ENCODE assay signal across 13 mouse cellular contexts in genomic region chr7:117555735-117556134, GRCm38 (mm10).
DNase-seq lines count a peak whose midpoint lies in the region; ATAC-seq and TF ChIP-seq lines count a peak whose summit lies in the region.
"Had no signal": no experiment of that assay in that cellular context is flagged by ENCODE, and none has a peak within 500 bp of the region (broad histone marks: within the 10 kb centered on the region; RNA-seq: fewer than 3 reads in every experiment).

No protein-coding gene starts in this region.

- DNase-seq in forebrain, embryonic 14.5 days (ENCODE audit: low spot score) = peak; percentile 79
- no peak for DNase-seq in forebrain, embryonic 11.5 days (ENCODE audit: low spot score)
- no peak for DNase-seq in kidney, adult 11 months
- peak; percentile 76 for DNase-seq in MEL (ENCODE audit: low read depth, low spot score)
- no peak for DNase-seq in spleen, postnatal 4 days (ENCODE audit: low spot score in 2 of 2)
- DNase-seq in right cerebral cortex, adult 18-20 months = no peak
- DNase-seq: cerebellum, postnatal 25 days; heart, postnatal 10 days; thymus, adult 2 months had no signal

- no peak overlapping the region for H3K27ac ChIP-seq in forebrain, embryonic 14.5 days (ENCODE audit: low read depth, low read length)
- H3K27ac ChIP-seq in forebrain, embryonic 11.5 days (ENCODE audit: low read depth, low read length) = no peak overlapping the region
- no peak overlapping the region; the same call in 1 of the 2 replicates for H3K27ac ChIP-seq in kidney, embryonic 14.5 days (ENCODE audit: low read depth, low read length)
- H3K27ac ChIP-seq in MEL (ENCODE audit: control insufficient read depth, low read depth, low read length) = no peak overlapping the region
- H3K27ac ChIP-seq: macrophage had no signal

- no peaks in the 10 kb centered on the region; the same call in 1 of the 2 replicates for H3K27me3 ChIP-seq in forebrain, embryonic 14.5 days (replicated peaks; ENCODE audit: control insufficient read depth, insufficient read depth, low read length)
- no peaks in the 10 kb centered on the region for H3K27me3 ChIP-seq in forebrain, embryonic 11.5 days (ENCODE audit: control insufficient read depth, insufficient read depth, low read length)
- no peaks in the 10 kb centered on the region for H3K27me3 ChIP-seq in kidney, embryonic 14.5 days (ENCODE audit: control insufficient read depth, insufficient read depth, low read length)
- H3K27me3 ChIP-seq in MEL (ENCODE audit: control insufficient read depth in 1 of 2, insufficient read depth in 2 of 2, low read length in 2 of 2) = no peaks in the 10 kb centered on the region
- H3K27me3 ChIP-seq: CH12.LX had no signal

- H3K4me3 ChIP-seq in forebrain, embryonic 14.5 days (ENCODE audit: low read depth, low read length) = no peak overlapping the region
- no peak overlapping the region for H3K4me3 ChIP-seq in forebrain, embryonic 11.5 days (ENCODE audit: low read depth, low read length)
- H3K4me3 ChIP-seq in kidney, embryonic 14.5 days (ENCODE audit: low read length) = no peak overlapping the region
- H3K4me3 ChIP-seq in MEL (ENCODE audit: control insufficient read depth in 1 of 2, insufficient read depth in 1 of 2, low read depth in 2 of 2, low read length in 2 of 2) = no peak overlapping the region

- no peak for TF ChIP-seq CTCF in MEL (IDR thresholded peaks at IDR 0.05 in 2 of 3, conservative IDR thresholded peaks at IDR 0.05 in 1 of 3; ENCODE audit: control insufficient read depth in 1 of 3, insufficient read depth in 1 of 3, low read depth in 2 of 3, low read length in 3 of 3, poor library complexity in 1 of 3, severe bottlenecking in 1 of 3)

- H3K4me2 ChIP-seq in forebrain, embryonic 14.5 days (ENCODE audit: low read length) = no peak overlapping the region
- no peak overlapping the region for H3K4me2 ChIP-seq in forebrain, embryonic 11.5 days (ENCODE audit: low read depth, low read length, severe bottlenecking)
- no peak overlapping the region for H3K4me2 ChIP-seq in kidney, embryonic 14.5 days (replicated peaks; ENCODE audit: low read depth, low read length)

- no peak for TF ChIP-seq EP300 in MEL (IDR thresholded peaks at IDR 0.05; ENCODE audit: low read depth in 1 of 2, low read length in 2 of 2)

- WGBS in forebrain, embryonic 14.5 days = 50% methylated on average over 2 of the region's 2 CpGs
- 75% methylated on average over 2 of the region's 2 CpGs for WGBS in forebrain, embryonic 11.5 days
- WGBS in kidney, embryonic 14.5 days = 49% methylated on average over 2 of the region's 2 CpGs

- TF ChIP-seq RAD21 in MEL (IDR thresholded peaks at IDR 0.05; ENCODE audit: low read depth, low read length) = no peak

- H3K9ac ChIP-seq in forebrain, embryonic 14.5 days (ENCODE audit: low read length) = no peak overlapping the region
- no peak overlapping the region for H3K9ac ChIP-seq in forebrain, embryonic 11.5 days (ENCODE audit: low read length)
- H3K9ac ChIP-seq in kidney, embryonic 14.5 days (ENCODE audit: low read depth, low read length) = no peak overlapping the region
- no peak overlapping the region for H3K9ac ChIP-seq in MEL (ENCODE audit: control insufficient read depth, low read depth, low read length, poor library complexity, severe bottlenecking)

- peaks cover 28% of the 10 kb centered on the region for H3K4me1 ChIP-seq in forebrain, embryonic 14.5 days (ENCODE audit: control insufficient read depth, insufficient read depth, low read length)
- H3K4me1 ChIP-seq in forebrain, embryonic 11.5 days (replicated peaks; ENCODE audit: control insufficient read depth, insufficient read depth, low read length) = peaks cover 6% of the 10 kb centered on the region; the same call in 1 of the 2 replicates
- peaks cover 27% of the 10 kb centered on the region for H3K4me1 ChIP-seq in kidney, embryonic 14.5 days (ENCODE audit: control insufficient read depth, insufficient read depth, low read length)
- H3K4me1 ChIP-seq in MEL (ENCODE audit: control insufficient read depth in 1 of 2, insufficient read depth in 2 of 2, low read length in 2 of 2) = peaks cover 0 to 3% of the 10 kb centered on the region in 2 experiments; a peak in 2 of 4 replicates

- no peaks in the 10 kb centered on the region for H3K9me3 ChIP-seq in forebrain, embryonic 14.5 days (replicated peaks; ENCODE audit: control insufficient read depth, low read length)
- no peaks in the 10 kb centered on the region for H3K9me3 ChIP-seq in forebrain, embryonic 11.5 days (ENCODE audit: control insufficient read depth, low read length)
- H3K9me3 ChIP-seq in kidney, embryonic 14.5 days (ENCODE audit: control insufficient read depth, low read length) = no peaks in the 10 kb centered on the region
- H3K9me3 ChIP-seq in MEL (replicated peaks; ENCODE audit: insufficient read depth, low read length) = no peaks in the 10 kb centered on the region

- TF ChIP-seq POLR2A in MEL (IDR thresholded peaks at IDR 0.05; ENCODE audit: control insufficient read depth in 1 of 2, insufficient read depth in 1 of 2, low read depth in 1 of 2, low read length in 2 of 2, poor library complexity in 1 of 2) = no peak

- ATAC-seq in forebrain, embryonic 14.5 days = 0 out of 2 replicates have a peak, but pooled peaks have one; percentile 13
- no peak for ATAC-seq in forebrain, embryonic 11.5 days (replicated peaks; ENCODE audit: low FRiP score)
- ATAC-seq in kidney, embryonic 14.5 days (ENCODE audit: low FRiP score, low TSS enrichment) = peak; percentile 72
- peak; percentile 74 for ATAC-seq in megakaryocyte-erythroid progenitor cell, adult 5-6 weeks (replicated peaks; ENCODE audit: low FRiP score, low TSS enrichment, poor library complexity, severe bottlenecking)

- no peaks in the 10 kb centered on the region for H3K79me2 ChIP-seq in MEL (ENCODE audit: control insufficient read depth, insufficient read depth, low read length, poor library complexity)

- H3K36me3 ChIP-seq in forebrain, embryonic 14.5 days (ENCODE audit: control insufficient read depth, insufficient read depth, low read length) = no peaks in the 10 kb centered on the region
- H3K36me3 ChIP-seq in forebrain, embryonic 11.5 days (ENCODE audit: control insufficient read depth, insufficient read depth, low read length) = no peaks in the 10 kb centered on the region
- no peaks in the 10 kb centered on the region for H3K36me3 ChIP-seq in kidney, embryonic 14.5 days (ENCODE audit: control insufficient read depth, insufficient read depth, low read length)
- H3K36me3 ChIP-seq in MEL (ENCODE audit: control insufficient read depth in 1 of 2, insufficient read depth in 2 of 2, low read length in 2 of 2) = peaks cover 0 to 4% of the 10 kb centered on the region in 2 experiments; a peak in 3 of 4 replicates

TF ChIP-seq in MEL, 35 proteins besides CTCF, POLR2A, EP300 and RAD21:
- TF ChIP-seq TAL1 (IDR thresholded peaks at IDR 0.05; ENCODE audit: low read length) (no peak), GATA1 (IDR thresholded peaks at IDR 0.05; ENCODE audit: low read depth, low read length) (peak; percentile 64)

Comparison
In these comparisons a context has a peak if more than half of its experiments do, and no peak if none do; other contexts are left out.
1. DNase-seq: peak in forebrain, embryonic 14.5 days (single experiment) and MEL (single experiment); none in forebrain, embryonic 11.5 days (single experiment), kidney, adult 11 months (single experiment), spleen, postnatal 4 days (0 of 2) and right cerebral cortex, adult 18-20 months (single experiment).